Mouse (Mus musculus): ENCODE measurements at regions not wholly inside any gene's neighbourhood (a gene's known extent, or its start where the extent isn't known, plus 50 kb on each side); places are given as distances from the start of the nearest gene placed in this dataset.

DNA sequence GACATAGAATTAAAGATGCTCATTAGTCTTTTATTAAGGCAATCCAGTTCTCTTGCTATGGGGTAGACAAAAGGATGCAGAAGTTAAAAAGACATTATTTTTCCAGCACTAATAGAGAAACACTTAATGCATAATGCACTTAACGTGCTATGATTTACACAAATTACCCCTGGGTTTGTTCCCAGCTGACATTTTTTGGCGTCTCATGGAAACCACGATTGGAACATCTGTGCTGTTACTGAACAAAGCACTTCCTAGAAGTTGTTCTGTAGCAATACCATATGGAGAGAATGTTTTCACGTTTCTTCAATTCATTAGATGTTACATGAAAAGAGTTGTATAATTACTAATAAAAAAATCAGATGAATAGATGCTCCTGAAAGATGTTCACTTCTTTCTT, 635.2 kb downstream of the Gm597 start:
- Histone ChIP-seq H3K4me3 (replicated peaks; ENCODE audit: low read depth, low read length) (no peak overlapping the region), H3K4me1 (ENCODE audit: control insufficient read depth, insufficient read depth, low read length) (no peaks in the 10 kb centered on the region), H3K9ac (replicated peaks; ENCODE audit: low read length) (no peak overlapping the region), H3K9me3 (ENCODE audit: control insufficient read depth, low read length) (no peaks in the 10 kb centered on the region), H3K4me2 (ENCODE audit: low read length) (no peak overlapping the region), H3K27me3 (ENCODE audit: control insufficient read depth, insufficient read depth, low read length) (no peaks in the 10 kb centered on the region), H3K36me3 (ENCODE audit: control insufficient read depth, insufficient read depth, low read length) (no peaks in the 10 kb centered on the region), H3K27ac (replicated peaks; ENCODE audit: low read depth, low read length) (no peak overlapping the region)
- ATAC-seq (ENCODE audit: low FRiP score, low TSS enrichment) (no peak), DNase-seq (peak; percentile 11)
- 68% methylated on average over 4 of the region's 4 CpGs for WGBS

GRCm38 (mm10) chr1:28102021-28102526, 678.0 kb downstream of the Gm597 start:
- ATAC-seq (ENCODE audit: low FRiP score, low TSS enrichment) (no peak), DNase-seq (peak; percentile 2)
- Histone ChIP-seq H3K27ac (replicated peaks; ENCODE audit: low read depth, low read length) (no peak overlapping the region), H3K4me1 (ENCODE audit: control insufficient read depth, insufficient read depth, low read length) (no peaks in the 10 kb centered on the region), H3K9me3 (ENCODE audit: control insufficient read depth, low read length) (no peaks in the 10 kb centered on the region), H3K27me3 (ENCODE audit: control insufficient read depth, insufficient read depth, low read length) (no peaks in the 10 kb centered on the region), H3K9ac (replicated peaks; ENCODE audit: low read length) (no peak overlapping the region), H3K4me2 (ENCODE audit: low read length) (no peak overlapping the region), H3K36me3 (ENCODE audit: control insufficient read depth, insufficient read depth, low read length) (no peaks in the 10 kb centered on the region), H3K4me3 (replicated peaks; ENCODE audit: low read depth, low read length) (no peak overlapping the region)
- WGBS, result 89% methylated on average over 2 of the region's 2 CpGs

GRCm38 (mm10) chr1:28084456-28084855, 695.6 kb downstream of the Gm597 start:
- Histone ChIP-seq H3K4me3 (replicated peaks; ENCODE audit: low read depth, low read length) (no peak overlapping the region), H3K27ac (replicated peaks; ENCODE audit: low read depth, low read length) (no peak overlapping the region), H3K9ac (replicated peaks; ENCODE audit: low read length) (no peak overlapping the region), H3K9me3 (ENCODE audit: control insufficient read depth, low read length) (no peaks in the 10 kb centered on the region), H3K36me3 (ENCODE audit: control insufficient read depth, insufficient read depth, low read length) (no peaks in the 10 kb centered on the region), H3K4me1 (ENCODE audit: control insufficient read depth, insufficient read depth, low read length) (no peaks in the 10 kb centered on the region), H3K4me2 (ENCODE audit: low read length) (no peak overlapping the region), H3K27me3 (ENCODE audit: control insufficient read depth, insufficient read depth, low read length) (no peaks in the 10 kb centered on the region)
- no peak for DNase-seq
- 63% methylated on average over 3 of the region's 3 CpGs for WGBS
- ATAC-seq (ENCODE audit: low FRiP score, low TSS enrichment), result no peak

- DNase-seq (no peak), ATAC-seq (ENCODE audit: low FRiP score, low TSS enrichment) (no peak)
- no peaks in the 10 kb centered on the region for H3K36me3 ChIP-seq (ENCODE audit: control insufficient read depth, insufficient read depth, low read length)
- H3K4me2 ChIP-seq (ENCODE audit: low read length), result no peak overlapping the region
- 86% methylated on average over 4 of the region's 4 CpGs for WGBS
- H3K9me3 ChIP-seq (ENCODE audit: control insufficient read depth, low read length), result no peaks in the 10 kb centered on the region
- no peaks in the 10 kb centered on the region for H3K4me1 ChIP-seq (ENCODE audit: control insufficient read depth, insufficient read depth, low read length)
- H3K27ac ChIP-seq (replicated peaks; ENCODE audit: low read depth, low read length), result no peak overlapping the region
- no peak overlapping the region for H3K4me3 ChIP-seq (replicated peaks; ENCODE audit: low read depth, low read length)
- no peaks in the 10 kb centered on the region for H3K27me3 ChIP-seq (ENCODE audit: control insufficient read depth, insufficient read depth, low read length)
- no peak overlapping the region for H3K9ac ChIP-seq (replicated peaks; ENCODE audit: low read length)
Measured at GRCm38 (mm10) chr1:28053980-28054379, 726.1 kb downstream of the Gm597 start.

- H3K9me3 ChIP-seq (ENCODE audit: control insufficient read depth, low read length), result no peaks in the 10 kb centered on the region
- H3K4me3 ChIP-seq (replicated peaks; ENCODE audit: low read depth, low read length), result no peak overlapping the region
- no peaks in the 10 kb centered on the region for H3K4me1 ChIP-seq (ENCODE audit: control insufficient read depth, insufficient read depth, low read length)
- ATAC-seq (ENCODE audit: low FRiP score, low TSS enrichment) (no peak), DNase-seq (no peak)
- 78% methylated on average over 2 of the region's 2 CpGs for WGBS
- H3K4me2 ChIP-seq (ENCODE audit: low read length), result no peak overlapping the region
- no peak overlapping the region for H3K9ac ChIP-seq (replicated peaks; ENCODE audit: low read length)
- no peaks in the 10 kb centered on the region for H3K36me3 ChIP-seq (ENCODE audit: control insufficient read depth, insufficient read depth, low read length)
- no peaks in the 10 kb centered on the region for H3K27me3 ChIP-seq (ENCODE audit: control insufficient read depth, insufficient read depth, low read length)
- H3K27ac ChIP-seq (replicated peaks; ENCODE audit: low read depth, low read length), result no peak overlapping the region
Measured at GRCm38 (mm10) chr1:28047964-28048363, 732.1 kb downstream of the Gm597 start.

DNA sequence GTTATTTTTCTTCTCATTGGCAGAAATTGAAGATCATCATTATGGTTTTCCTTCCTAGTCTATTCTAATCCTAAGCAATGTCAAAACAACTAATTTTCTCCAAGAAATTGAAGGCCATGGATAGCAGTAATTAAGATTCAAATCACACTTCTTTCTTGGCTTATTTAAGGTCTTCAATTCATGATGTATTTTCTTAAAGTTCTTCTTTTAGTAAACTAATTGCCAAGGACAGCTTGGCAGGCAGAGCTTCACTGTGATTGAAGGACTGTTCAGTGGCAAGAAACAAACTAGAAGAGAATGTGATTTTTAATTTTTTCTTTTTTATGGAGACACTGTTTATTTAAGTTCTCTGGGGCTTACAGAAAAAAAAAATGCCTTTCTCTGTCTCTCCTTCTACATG, 732.7 kb downstream of the Gm597 start:
- no peak overlapping the region for H3K9ac ChIP-seq (replicated peaks; ENCODE audit: low read length)
- H3K4me1 ChIP-seq (ENCODE audit: control insufficient read depth, insufficient read depth, low read length), result no peaks in the 10 kb centered on the region
- H3K9me3 ChIP-seq (ENCODE audit: control insufficient read depth, low read length), result no peaks in the 10 kb centered on the region
- H3K36me3 ChIP-seq (ENCODE audit: control insufficient read depth, insufficient read depth, low read length), result no peaks in the 10 kb centered on the region
- H3K4me2 ChIP-seq (ENCODE audit: low read length), result no peak overlapping the region
- no peak overlapping the region for H3K4me3 ChIP-seq (replicated peaks; ENCODE audit: low read depth, low read length)
- no peak overlapping the region for H3K27ac ChIP-seq (replicated peaks; ENCODE audit: low read depth, low read length)
- ATAC-seq (ENCODE audit: low FRiP score, low TSS enrichment) (no peak), DNase-seq (no peak)
- no peaks in the 10 kb centered on the region for H3K27me3 ChIP-seq (ENCODE audit: control insufficient read depth, insufficient read depth, low read length)

DNA sequence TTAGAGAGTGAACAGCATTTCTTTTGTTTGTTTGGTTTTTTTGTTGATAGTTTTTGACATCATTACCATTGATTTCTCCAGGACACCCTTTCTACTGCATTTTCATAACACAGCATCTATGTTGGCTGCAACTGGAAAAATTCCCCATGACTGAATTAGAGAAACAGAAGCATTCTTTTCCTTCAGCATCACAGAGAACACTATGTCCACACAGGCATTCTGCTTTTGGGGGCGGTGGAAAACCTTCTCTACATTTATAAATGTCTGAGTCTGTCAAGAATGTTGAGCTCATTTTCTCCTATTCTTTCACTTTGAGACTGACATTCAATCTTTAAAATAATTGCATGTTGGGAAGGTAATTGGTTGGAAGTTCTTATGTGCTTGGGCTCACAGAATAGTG, 734.4 kb downstream of the Gm597 start:
- ATAC-seq (ENCODE audit: low FRiP score, low TSS enrichment) (no peak), DNase-seq (no peak)
- Histone ChIP-seq H3K9ac (replicated peaks; ENCODE audit: low read length) (no peak overlapping the region), H3K9me3 (ENCODE audit: control insufficient read depth, low read length) (no peaks in the 10 kb centered on the region), H3K27ac (replicated peaks; ENCODE audit: low read depth, low read length) (no peak overlapping the region), H3K4me1 (ENCODE audit: control insufficient read depth, insufficient read depth, low read length) (no peaks in the 10 kb centered on the region), H3K4me2 (ENCODE audit: low read length) (no peak overlapping the region), H3K36me3 (ENCODE audit: control insufficient read depth, insufficient read depth, low read length) (no peaks in the 10 kb centered on the region), H3K4me3 (replicated peaks; ENCODE audit: low read depth, low read length) (no peak overlapping the region), H3K27me3 (ENCODE audit: control insufficient read depth, insufficient read depth, low read length) (no peaks in the 10 kb centered on the region)
- 98% methylated on average over 1 of the region's 1 CpGs for WGBS

DNA sequence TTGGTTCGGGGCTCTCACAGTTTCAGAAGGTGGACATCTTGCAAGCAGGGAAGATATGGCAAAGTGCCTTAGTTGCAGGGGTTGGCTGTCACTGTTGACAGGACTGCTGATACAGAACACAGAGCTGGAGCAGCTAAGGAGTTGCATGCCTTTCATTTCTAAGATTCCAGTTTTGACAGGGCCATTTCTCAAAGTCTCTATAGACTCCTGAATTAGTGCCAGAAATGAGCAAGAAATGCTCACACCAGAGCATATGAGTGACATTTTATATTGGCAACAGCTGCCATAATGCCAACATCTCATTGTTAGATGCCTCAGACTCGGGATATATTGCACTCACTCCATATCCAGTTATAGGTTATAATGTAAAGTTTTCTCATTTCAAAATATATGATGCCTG, 754.3 kb downstream of the Gm597 start:
- Histone ChIP-seq H3K27ac (replicated peaks; ENCODE audit: low read depth, low read length) (no peak overlapping the region), H3K4me2 (ENCODE audit: low read length) (no peak overlapping the region), H3K9me3 (ENCODE audit: control insufficient read depth, low read length) (no peaks in the 10 kb centered on the region), H3K4me1 (ENCODE audit: control insufficient read depth, insufficient read depth, low read length) (no peaks in the 10 kb centered on the region), H3K9ac (replicated peaks; ENCODE audit: low read length) (no peak overlapping the region), H3K4me3 (replicated peaks; ENCODE audit: low read depth, low read length) (no peak overlapping the region), H3K27me3 (ENCODE audit: control insufficient read depth, insufficient read depth, low read length) (no peaks in the 10 kb centered on the region), H3K36me3 (ENCODE audit: control insufficient read depth, insufficient read depth, low read length) (no peaks in the 10 kb centered on the region)
- DNase-seq, result no peak
- ATAC-seq (ENCODE audit: low FRiP score, low TSS enrichment), result no peak
- WGBS, result 86% methylated on average over 2 of the region's 2 CpGs

GRCm38 (mm10) chr1:27998434-27998833, 781.6 kb downstream of the Gm597 start:
- H3K4me2 ChIP-seq (ENCODE audit: low read length), result no peak overlapping the region
- no peaks in the 10 kb centered on the region for H3K4me1 ChIP-seq (ENCODE audit: control insufficient read depth, insufficient read depth, low read length)
- no peaks in the 10 kb centered on the region for H3K36me3 ChIP-seq (ENCODE audit: control insufficient read depth, insufficient read depth, low read length)
- H3K9ac ChIP-seq (replicated peaks; ENCODE audit: low read length), result no peak overlapping the region
- WGBS, result 79% methylated on average over 4 of the region's 4 CpGs
- no peak overlapping the region for H3K4me3 ChIP-seq (replicated peaks; ENCODE audit: low read depth, low read length)
- H3K9me3 ChIP-seq (ENCODE audit: control insufficient read depth, low read length), result no peaks in the 10 kb centered on the region
- ATAC-seq (ENCODE audit: low FRiP score, low TSS enrichment), result no peak
- DNase-seq, result no peak
- H3K27ac ChIP-seq (replicated peaks; ENCODE audit: low read depth, low read length), result no peak overlapping the region
- H3K27me3 ChIP-seq (ENCODE audit: control insufficient read depth, insufficient read depth, low read length), result no peaks in the 10 kb centered on the region

Data from midbrain, embryonic 14.5 days (tissue).